Mouse (Mus musculus) stomach, postnatal 0 days (tissue): ENCODE results near the gene Vac14.

Experiments
- CTCF ChIP-seq: IDR thresholded peaks from 2 replicates; pipeline ENCODE4 v1.5.1; 2016; ENCODE audit warnings: antibody characterized with exemption, low read depth, mild to moderate bottlenecking, moderate library complexity
- EP300 ChIP-seq: optimal IDR thresholded peaks from 2 replicates; pipeline ENCODE3; 2016; ENCODE audit warnings: antibody characterized with exemption

- TF ChIP-seq CTCF = no peak
- no peak for TF ChIP-seq EP300
These were observed 11.7 kb downstream of the Vac14 start for GRCm38 (mm10) chr8:110630079-110630478.
